Mouse (Mus musculus): ENCODE measurements around the gene Snx11.

Snx11 gene

DNA sequence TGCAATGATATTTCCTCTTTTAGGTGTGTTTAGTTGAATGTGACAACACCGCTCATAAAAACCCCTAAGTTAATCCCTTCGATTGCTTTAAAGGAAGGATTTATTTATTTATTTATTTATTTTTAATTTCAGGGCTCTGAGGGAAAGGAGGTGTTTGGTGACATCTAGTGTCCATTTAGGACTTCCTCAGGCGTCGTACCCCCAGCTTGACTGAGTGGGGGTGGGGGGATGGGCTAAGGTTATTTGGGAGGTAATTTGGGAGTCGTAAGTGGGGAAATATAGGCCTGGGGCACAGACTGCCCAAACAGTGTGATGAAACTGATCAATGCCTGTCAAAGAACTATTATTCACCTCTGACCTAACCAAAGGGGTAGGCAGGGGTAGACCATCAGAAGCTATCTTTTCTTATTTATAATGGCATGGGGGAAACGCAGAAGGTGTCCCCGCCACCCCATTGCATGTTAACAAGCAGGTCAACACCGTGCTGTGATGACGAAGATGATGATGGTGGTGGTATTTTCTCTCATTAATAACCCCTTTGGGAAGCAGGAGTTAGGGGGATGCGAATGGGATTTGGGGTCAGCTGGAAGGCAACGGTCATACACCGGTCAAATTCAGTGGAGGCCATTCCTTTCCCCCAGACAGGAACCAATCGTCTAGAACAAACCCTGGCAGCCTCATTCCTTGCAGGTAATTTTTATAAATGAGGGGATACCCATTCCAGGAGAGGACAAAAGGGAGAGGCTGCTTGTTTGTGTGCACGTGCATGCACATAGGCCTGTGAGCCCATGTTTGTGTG lies 39.5 kb downstream of the Snx11 start:
- in situ Hi-C loops (cut with MboI; ENCODE audit: low pct_unique_long_range_greater_than_20kb in 1 of 2, low sequenced_read_pairs in 2 of 2, unreplicated experiment in 1 of 2), result no loop called here

DNA sequence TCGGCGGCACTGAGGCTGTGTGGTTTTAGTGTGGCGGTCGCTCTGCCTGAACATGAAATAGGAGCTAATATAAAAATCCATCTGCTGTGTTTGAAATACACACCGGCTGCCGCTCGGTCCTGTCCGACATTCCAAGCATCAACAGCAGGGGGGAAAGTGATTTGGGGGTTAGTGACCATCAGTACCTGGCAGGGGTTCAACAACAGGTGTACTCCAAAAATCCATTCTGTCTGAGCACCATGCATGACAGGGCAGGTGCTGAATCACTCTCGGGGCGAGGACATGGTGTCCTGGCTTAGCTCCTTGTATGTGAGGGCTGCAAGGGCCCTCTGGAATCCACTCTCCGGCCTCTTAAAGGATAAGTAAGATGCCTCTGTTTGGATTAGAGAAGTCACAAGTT lies 41.0 kb downstream of the Snx11 start:
- in situ Hi-C loops (cut with MboI; ENCODE audit: low pct_unique_long_range_greater_than_20kb in 1 of 2, low sequenced_read_pairs in 2 of 2, unreplicated experiment in 1 of 2), result no loop called here

DNA sequence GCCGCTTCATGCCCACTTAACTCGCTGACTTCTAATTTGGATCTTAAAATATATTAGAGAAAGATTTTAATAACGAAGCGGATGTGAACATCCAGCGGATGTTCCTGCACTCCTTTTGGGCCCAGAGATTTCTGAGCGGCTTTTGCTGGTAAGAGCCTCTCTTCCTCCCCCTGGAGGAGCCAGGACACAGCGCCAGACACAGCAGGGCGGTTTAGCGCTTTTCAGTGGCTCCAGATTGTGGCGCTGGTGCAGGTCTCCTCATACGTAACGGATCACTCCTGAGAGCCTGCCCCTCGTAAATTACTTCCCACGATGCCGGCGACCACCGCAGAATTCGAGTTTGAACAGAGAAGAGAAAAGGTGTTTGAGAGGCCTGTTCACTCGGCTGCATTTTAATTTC lies 41.5 kb downstream of the Snx11 start:
- in situ Hi-C loops (cut with MboI; ENCODE audit: low pct_unique_long_range_greater_than_20kb in 1 of 2, low sequenced_read_pairs in 2 of 2, unreplicated experiment in 1 of 2), result no loop called here

DNA sequence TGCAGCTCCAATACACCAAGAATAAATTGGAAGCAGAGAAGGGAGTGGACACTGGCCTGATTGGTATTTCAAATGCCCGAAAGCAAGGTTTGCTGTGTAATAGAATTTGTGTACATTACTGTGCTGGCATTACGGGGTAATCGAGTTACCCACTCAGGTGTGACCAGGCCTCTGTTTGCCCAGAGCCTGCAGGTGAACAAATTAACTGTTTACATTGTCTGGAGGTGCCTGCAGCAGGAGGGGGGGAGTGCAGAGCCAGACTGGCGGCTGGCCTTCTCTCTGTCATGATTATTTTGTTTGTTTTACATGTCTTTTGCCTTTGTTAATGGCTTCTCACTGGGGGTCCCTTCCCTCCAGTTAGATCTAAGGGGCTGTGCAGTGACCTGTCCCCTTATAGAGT lies 44.7 kb downstream of the Snx11 start:
- in situ Hi-C loops (cut with MboI; ENCODE audit: low pct_unique_long_range_greater_than_20kb in 1 of 2, low sequenced_read_pairs in 2 of 2, unreplicated experiment in 1 of 2), result no loop called here

DNA sequence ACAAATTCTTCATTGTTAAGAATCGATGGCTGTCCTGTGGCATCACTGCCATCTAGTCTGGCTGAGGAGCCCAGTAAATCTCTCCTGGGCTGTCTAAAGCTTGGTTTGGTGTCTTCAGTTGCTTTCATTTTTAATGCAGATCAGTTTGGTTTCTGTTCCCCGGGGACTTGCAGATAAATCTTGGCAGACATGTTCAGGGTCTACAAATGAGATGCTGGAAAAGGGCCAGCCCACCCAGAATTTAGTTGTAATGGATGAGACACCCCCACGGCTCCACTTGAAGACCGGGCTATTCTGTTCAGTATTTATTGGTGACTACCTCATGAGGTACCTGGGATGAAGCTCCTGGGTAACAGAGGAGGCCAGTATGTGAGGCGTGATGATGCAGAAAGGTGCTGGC lies 47.0 kb downstream of the Snx11 start:
- in situ Hi-C loops (cut with MboI; ENCODE audit: low pct_unique_long_range_greater_than_20kb in 1 of 2, low sequenced_read_pairs in 2 of 2, unreplicated experiment in 1 of 2), result no loop called here

DNA sequence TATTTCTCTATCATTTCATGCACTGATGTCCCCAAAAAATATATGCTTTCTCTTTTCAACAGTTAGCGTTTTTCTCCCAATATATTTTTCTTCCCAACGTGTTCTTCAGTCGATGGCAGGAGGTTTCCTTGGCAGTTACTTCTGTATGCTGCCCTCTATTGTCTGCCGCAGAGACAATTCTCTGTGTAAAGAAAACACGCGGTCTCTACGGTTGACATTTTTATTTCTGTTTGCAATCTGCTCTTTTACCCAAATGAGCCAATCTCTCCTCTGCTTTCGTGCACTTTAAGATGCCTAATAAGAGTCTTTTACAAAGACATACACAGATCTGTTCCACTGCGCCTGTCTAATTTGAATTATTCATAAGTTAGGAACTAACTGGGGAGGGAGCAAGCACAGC lies 47.9 kb downstream of the Snx11 start:
- in situ Hi-C loops (cut with MboI; ENCODE audit: low pct_unique_long_range_greater_than_20kb in 1 of 2, low sequenced_read_pairs in 2 of 2, unreplicated experiment in 1 of 2), result no loop called here

DNA sequence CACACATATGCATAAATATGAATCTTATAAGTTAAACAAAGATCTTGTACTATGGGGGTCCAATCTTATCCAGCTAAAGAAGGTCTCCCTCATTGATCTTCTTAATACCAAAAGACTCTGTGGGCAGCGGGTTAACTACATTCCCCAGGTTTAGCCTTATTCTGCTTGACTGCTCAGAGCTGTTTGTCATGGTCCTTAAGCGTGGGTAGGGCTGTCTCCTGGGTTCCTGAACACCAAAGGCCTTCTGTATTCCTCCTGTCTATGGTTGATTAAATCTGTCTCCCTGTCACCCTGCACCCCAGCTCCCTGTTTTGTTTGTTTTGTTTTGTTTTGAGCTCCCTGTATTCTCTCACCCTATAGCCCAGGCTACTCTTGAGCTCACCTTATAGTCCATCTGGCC lies 48.8 kb downstream of the Snx11 start:
- in situ Hi-C loops (cut with MboI; ENCODE audit: low pct_unique_long_range_greater_than_20kb in 1 of 2, low sequenced_read_pairs in 2 of 2, unreplicated experiment in 1 of 2), result no loop called here

DNA sequence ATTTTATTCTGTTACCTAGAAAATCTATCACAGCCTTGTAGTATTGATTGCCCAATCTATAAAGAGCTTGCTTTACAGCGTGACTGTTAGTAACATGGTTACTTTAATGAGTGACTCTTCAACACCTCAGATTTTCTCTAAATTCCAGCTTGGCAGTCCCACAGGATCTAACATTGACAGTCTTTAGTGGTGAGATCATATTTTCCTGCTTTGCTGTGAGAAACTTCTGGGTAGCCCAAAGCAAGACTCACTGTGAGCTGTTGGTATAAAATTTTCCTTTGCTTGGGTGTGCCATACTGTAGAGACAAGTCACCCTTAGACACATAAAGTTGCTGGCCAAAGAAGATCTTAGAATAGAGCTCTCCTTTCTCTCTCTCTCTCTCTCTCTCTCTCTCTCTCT lies 51.5 kb downstream of the Snx11 start:
- in situ Hi-C loops (cut with MboI; ENCODE audit: low pct_unique_long_range_greater_than_20kb in 1 of 2, low sequenced_read_pairs in 2 of 2, unreplicated experiment in 1 of 2), result no loop called here

DNA sequence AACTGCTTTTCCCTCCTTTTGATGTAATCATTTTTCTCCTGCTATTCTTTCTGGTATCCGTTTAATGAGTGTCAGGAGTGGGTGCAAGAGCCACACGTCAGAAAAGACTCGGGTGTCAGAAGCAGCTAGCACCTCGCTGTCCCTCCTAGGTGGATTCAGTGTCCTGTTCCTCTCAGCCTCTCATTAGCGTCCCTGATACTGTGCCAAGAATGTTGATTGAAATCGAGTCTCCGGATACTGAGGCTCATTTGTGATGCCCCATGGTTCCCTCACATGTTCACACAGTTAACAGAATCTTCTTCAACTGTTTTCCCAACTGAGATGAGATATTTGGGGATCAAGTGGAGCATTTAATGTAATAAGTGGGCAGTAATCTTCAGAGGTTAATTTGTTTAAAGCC lies 58.8 kb downstream of the Snx11 start:
- in situ Hi-C loops (cut with MboI; ENCODE audit: low pct_unique_long_range_greater_than_20kb in 1 of 2, low sequenced_read_pairs in 2 of 2, unreplicated experiment in 1 of 2), result no loop called here

Measured in mouse embryonic stem cell (cell line).